Comparison of ENCODE assay signal across 8 mouse cellular contexts in genomic region chr6:114890411-114891115, GRCm38 (mm10).
A peak's percentile ranks its signal among the peaks of the same experiment; 100 is the strongest.
DNase-seq lines count a peak whose midpoint lies in the region; ATAC-seq lines count a peak whose summit lies in the region.

No protein-coding gene starts in this region.

- 57% methylated on average over 19 of the region's 19 CpGs for WGBS in forebrain, embryonic 10.5 days
- WGBS in forebrain, embryonic 11.5 days = 57% methylated on average over 19 of the region's 19 CpGs
- WGBS in embryonic facial prominence, embryonic 15.5 days = 26% methylated on average over 19 of the region's 19 CpGs
- WGBS in heart, embryonic 13.5 days = 29% methylated on average over 19 of the region's 19 CpGs
- 29% methylated on average over 19 of the region's 19 CpGs for WGBS in limb, embryonic 15.5 days
- 42% methylated on average over 19 of the region's 19 CpGs for WGBS in neural tube, embryonic 13.5 days

- no peak for DNase-seq in forebrain, embryonic 10.5 days (ENCODE audit: extremely low spot score, low spot score)
- DNase-seq in forebrain, embryonic 11.5 days (ENCODE audit: low spot score) = no peak
- DNase-seq in kidney, postnatal 14 days = peak; percentile 90
- no peak for DNase-seq in thymus, postnatal 14 days

- peak overlapping the region; percentile 68 for H3K27ac ChIP-seq in forebrain, embryonic 10.5 days
- no peak overlapping the region for H3K27ac ChIP-seq in forebrain, embryonic 11.5 days (ENCODE audit: low read depth, low read length)
- peak overlapping the region; percentile 90 for H3K27ac ChIP-seq in embryonic facial prominence, embryonic 15.5 days (replicated peaks)
- peak overlapping the region; percentile 82 for H3K27ac ChIP-seq in heart, embryonic 13.5 days (replicated peaks)
- H3K27ac ChIP-seq in limb, embryonic 15.5 days = peak overlapping the region; percentile 78
- H3K27ac ChIP-seq in neural tube, embryonic 13.5 days (replicated peaks) = peak overlapping the region; percentile 64; the same call in 1 of the 2 replicates

- ATAC-seq in forebrain, embryonic 11.5 days (replicated peaks; ENCODE audit: low FRiP score) = no peak
- ATAC-seq in embryonic facial prominence, embryonic 15.5 days (ENCODE audit: insufficient number of reproducible peaks, low FRiP score, low TSS enrichment, low read depth) = peak; percentile 35; the same call in 1 of the 2 replicates
- ATAC-seq in heart, embryonic 13.5 days (ENCODE audit: extremely low read depth, insufficient number of reproducible peaks, low FRiP score, low TSS enrichment) = no peak
- 0 out of 2 replicates have a peak, but pooled peaks have one; percentile 32 for ATAC-seq in limb, embryonic 15.5 days (ENCODE audit: insufficient number of reproducible peaks, low FRiP score, low TSS enrichment, low read depth)
- no peak; the same call in 1 of the 2 replicates for ATAC-seq in neural tube, embryonic 13.5 days (ENCODE audit: low read depth)

- H3K9me3 ChIP-seq in forebrain, embryonic 10.5 days = no peaks in the 10 kb centered on the region; the same call in 1 of the 2 replicates
- no peaks in the 10 kb centered on the region for H3K9me3 ChIP-seq in forebrain, embryonic 11.5 days (ENCODE audit: control insufficient read depth, low read length)
- no peaks in the 10 kb centered on the region for H3K9me3 ChIP-seq in embryonic facial prominence, embryonic 15.5 days (replicated peaks)
- H3K9me3 ChIP-seq in heart, embryonic 13.5 days = no peaks in the 10 kb centered on the region
- H3K9me3 ChIP-seq in limb, embryonic 15.5 days = no peaks in the 10 kb centered on the region
- H3K9me3 ChIP-seq in neural tube, embryonic 13.5 days = no peaks in the 10 kb centered on the region

- H3K4me1 ChIP-seq in forebrain, embryonic 10.5 days = peaks cover 88% of the 10 kb centered on the region
- peaks cover 47% of the 10 kb centered on the region for H3K4me1 ChIP-seq in forebrain, embryonic 11.5 days (replicated peaks; ENCODE audit: control insufficient read depth, insufficient read depth, low read length)
- peaks cover 92% of the 10 kb centered on the region for H3K4me1 ChIP-seq in embryonic facial prominence, embryonic 15.5 days
- H3K4me1 ChIP-seq in heart, embryonic 13.5 days = peaks cover 95% of the 10 kb centered on the region
- H3K4me1 ChIP-seq in limb, embryonic 15.5 days = peaks cover 83% of the 10 kb centered on the region
- H3K4me1 ChIP-seq in neural tube, embryonic 13.5 days (replicated peaks) = peaks cover 89% of the 10 kb centered on the region

- no peak overlapping the region for H3K4me2 ChIP-seq in forebrain, embryonic 11.5 days (ENCODE audit: low read depth, low read length, severe bottlenecking)
- peak overlapping the region; percentile 21 for H3K4me2 ChIP-seq in embryonic facial prominence, embryonic 15.5 days (replicated peaks)
- H3K4me2 ChIP-seq in heart, embryonic 13.5 days = peak overlapping the region; percentile 47
- peak overlapping the region; percentile 8 for H3K4me2 ChIP-seq in limb, embryonic 15.5 days
- peak overlapping the region; percentile 20; the same call in 1 of the 2 replicates for H3K4me2 ChIP-seq in neural tube, embryonic 13.5 days

- H3K36me3 ChIP-seq in forebrain, embryonic 10.5 days (replicated peaks) = peaks cover 59% of the 10 kb centered on the region
- no peaks in the 10 kb centered on the region for H3K36me3 ChIP-seq in forebrain, embryonic 11.5 days (ENCODE audit: control insufficient read depth, insufficient read depth, low read length)
- H3K36me3 ChIP-seq in embryonic facial prominence, embryonic 15.5 days = peaks cover 18% of the 10 kb centered on the region; the same call in 1 of the 2 replicates
- H3K36me3 ChIP-seq in heart, embryonic 13.5 days = peaks cover 43% of the 10 kb centered on the region
- peaks cover 22% of the 10 kb centered on the region for H3K36me3 ChIP-seq in limb, embryonic 15.5 days
- peaks cover 7% of the 10 kb centered on the region; the same call in 1 of the 2 replicates for H3K36me3 ChIP-seq in neural tube, embryonic 13.5 days

- H3K9ac ChIP-seq in forebrain, embryonic 11.5 days (ENCODE audit: low read length) = no peak overlapping the region
- no peak overlapping the region for H3K9ac ChIP-seq in embryonic facial prominence, embryonic 15.5 days
- peak overlapping the region; percentile 54; the same call in 1 of the 2 replicates for H3K9ac ChIP-seq in heart, embryonic 13.5 days
- H3K9ac ChIP-seq in limb, embryonic 15.5 days = no peak overlapping the region
- peak overlapping the region; percentile 17; the same call in 1 of the 2 replicates for H3K9ac ChIP-seq in neural tube, embryonic 13.5 days

- H3K4me3 ChIP-seq in forebrain, embryonic 10.5 days = no peak overlapping the region
- H3K4me3 ChIP-seq in forebrain, embryonic 11.5 days (ENCODE audit: low read depth, low read length) = no peak overlapping the region
- 0 out of 2 replicates have a peak overlapping the region, but pooled peaks have one; percentile 3 for H3K4me3 ChIP-seq in embryonic facial prominence, embryonic 15.5 days (replicated peaks)
- no peak overlapping the region for H3K4me3 ChIP-seq in heart, embryonic 13.5 days
- no peak overlapping the region for H3K4me3 ChIP-seq in limb, embryonic 15.5 days
- no peak overlapping the region for H3K4me3 ChIP-seq in neural tube, embryonic 13.5 days

- no peaks in the 10 kb centered on the region for H3K27me3 ChIP-seq in forebrain, embryonic 10.5 days (ENCODE audit: poor library complexity, severe bottlenecking)
- no peaks in the 10 kb centered on the region for H3K27me3 ChIP-seq in forebrain, embryonic 11.5 days (ENCODE audit: control insufficient read depth, insufficient read depth, low read length)
- H3K27me3 ChIP-seq in embryonic facial prominence, embryonic 15.5 days = no peaks in the 10 kb centered on the region
- no peaks in the 10 kb centered on the region for H3K27me3 ChIP-seq in heart, embryonic 13.5 days (replicated peaks)
- no peaks in the 10 kb centered on the region for H3K27me3 ChIP-seq in limb, embryonic 15.5 days
- H3K27me3 ChIP-seq in neural tube, embryonic 13.5 days = no peaks in the 10 kb centered on the region

Comparison
In these comparisons a context has a peak if more than half of its experiments do, and no peak if none do; other contexts are left out.
1. ATAC-seq: peak in embryonic facial prominence, embryonic 15.5 days (single experiment) and limb, embryonic 15.5 days (single experiment); none in forebrain, embryonic 11.5 days (single experiment), heart, embryonic 13.5 days (single experiment) and neural tube, embryonic 13.5 days (single experiment).
2. H3K9ac ChIP-seq: peak in heart, embryonic 13.5 days (single experiment) and neural tube, embryonic 13.5 days (single experiment); none in forebrain, embryonic 11.5 days (single experiment), embryonic facial prominence, embryonic 15.5 days (single experiment) and limb, embryonic 15.5 days (single experiment).